Mouse (Mus musculus) midbrain, postnatal 0 days (tissue): Measurements from ENCODE around the gene Slc6a11. TPM values are rescaled to one million over a fixed set of nuclear protein-coding genes. Genes with fewer than 3 reads are reported as not detected.

ENCODE experiments used
- ATAC-seq: fragments of 200-750 bp; cut with Nextera tagmentation; 2 replicates; pipeline ENCODE4 v1.8.0; 2017; ENCODE audit warnings: moderate number of reproducible peaks, mild to moderate bottlenecking, moderate TSS enrichment, moderate library complexity; ENCODE audit not compliant: low FRiP score
- DNase-seq: peaks from one replicate; pipeline ENCODE4 v3.0.0-alpha.2; 2015; ENCODE audit warnings: low spot score
- H3K27ac ChIP-seq: fragments of 300-500 bp; sonication (generic); 2 replicates; pipeline ENCODE4 v1.5.1; 2014; ENCODE audit warnings: low read depth, mild to moderate bottlenecking, low read length, mixed read lengths
- H3K27me3 ChIP-seq: fragments of 300-500 bp; sonication (generic); 2 replicates; pipeline ENCODE4 v1.6.1; 2014; ENCODE audit warnings: low read length, control low read depth, mixed read lengths; ENCODE audit not compliant: insufficient read depth
- H3K36me3 ChIP-seq: fragments of 300-500 bp; sonication (generic); 2 replicates; pipeline ENCODE4 v1.6.1; 2014; ENCODE audit warnings: low read length, control low read depth, mixed read lengths; ENCODE audit not compliant: insufficient read depth
- H3K4me1 ChIP-seq: fragments of 300-500 bp; sonication (generic); 2 replicates; pipeline ENCODE4 v1.6.1; 2014; ENCODE audit warnings: mild to moderate bottlenecking, control low read depth, antibody characterized with exemption, low read length, mixed read lengths; ENCODE audit not compliant: insufficient read depth
- H3K4me2 ChIP-seq: fragments of 300-500 bp; sonication (generic); 2 replicates; pipeline ENCODE4 v1.6.1; 2014; ENCODE audit warnings: low read depth, mild to moderate bottlenecking, low read length, mixed read lengths; ENCODE audit not compliant: poor library complexity, severe bottlenecking
- H3K4me3 ChIP-seq: fragments of 300-500 bp; sonication (generic); 2 replicates; pipeline ENCODE4 v1.5.1; 2014; ENCODE audit warnings: low read depth, mild to moderate bottlenecking, low read length, moderate library complexity
- H3K9ac ChIP-seq: fragments of 300-500 bp; sonication (generic); replicated peaks from 2 replicates; pipeline ENCODE4 v1.6.1; 2014; ENCODE audit warnings: mild to moderate bottlenecking, low read length, moderate library complexity, mixed read lengths; ENCODE audit not compliant: poor library complexity, severe bottlenecking
- H3K9me3 ChIP-seq: fragments of 300-500 bp; sonication (generic); 2 replicates; pipeline ENCODE4 v1.6.1; 2016; ENCODE audit warnings: low read length, control low read depth
- CTCF ChIP-seq: IDR thresholded peaks from 2 replicates; pipeline ENCODE4 v1.5.1; 2016; ENCODE audit warnings: antibody characterized with exemption, mild to moderate bottlenecking
- WGBS: fragments of 180-500 bp; shearing (Covaris S2); extraction: QIAGEN DNeasy Blood & Tissue Kit; methylation state at CpG from one replicate; pipeline ENCODE4 v1.1.7; 2014; 5-methylcytosine and 5-hydroxymethylcytosine counted together
- polyA plus RNA-seq: library from polyadenylated mRNA; unstranded; fragments of >200 nt; fragmentation: Nextera tagmentation; extraction: Ambion mirVana; gene quantifications from 2 replicates; pipeline ENCODE4 v1.2.1, GENCODE M21; 2015
- total RNA-seq: library from RNA; depleted of rRNA; stranded (reverse); fragments of >200 nt; gene quantifications from 2 replicates; pipeline ENCODE4 v1.2.3, GENCODE M21; 2014

The Slc6a11 gene
- total and polyA plus RNA-seq, 2 experiments from 2014 or later = 109 to 233 TPM

DNA sequence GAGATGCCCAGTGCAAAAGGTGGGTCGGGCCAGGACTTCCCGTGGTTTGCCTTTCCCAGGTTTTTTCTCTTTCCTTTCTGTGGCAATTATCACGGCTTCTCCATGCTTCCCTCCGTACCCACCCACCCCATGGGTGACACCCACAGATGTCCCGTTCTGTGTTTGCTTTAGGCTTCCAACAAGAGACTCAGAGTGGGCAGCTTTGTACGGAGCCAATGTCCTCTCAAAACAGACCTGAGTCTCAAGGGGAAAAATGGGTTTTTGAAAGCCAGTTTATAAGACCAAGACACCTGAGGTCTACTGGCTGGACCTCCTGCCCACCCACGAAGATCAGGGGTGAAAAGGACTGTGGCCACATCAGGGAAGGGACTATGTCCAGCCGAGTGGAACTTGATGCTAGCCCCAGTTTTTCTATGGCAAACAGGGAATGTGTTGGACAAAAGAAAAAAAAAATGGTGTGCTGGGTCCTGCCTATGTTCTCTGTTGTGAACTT is 152.3 kb downstream of the Slc6a11 start:
- H3K27me3 ChIP-seq = no peaks in the 10 kb centered on the region
- ATAC-seq = no peak; the same call in 1 of the 2 replicates
- peaks cover 26% of the 10 kb centered on the region for H3K4me1 ChIP-seq
- H3K4me2 ChIP-seq = peak overlapping the region; percentile 64
- no peaks in the 10 kb centered on the region for H3K9me3 ChIP-seq
- H3K4me3 ChIP-seq = peak overlapping the region; percentile 79
- TF ChIP-seq CTCF = no peak
- WGBS = 4% methylated on average over 8 of the region's 8 CpGs
- H3K27ac ChIP-seq = peak overlapping the region; percentile 84
- no peaks in the 10 kb centered on the region for H3K36me3 ChIP-seq
- peak overlapping the region; percentile 83 for H3K9ac ChIP-seq
- no peak for DNase-seq

DNA sequence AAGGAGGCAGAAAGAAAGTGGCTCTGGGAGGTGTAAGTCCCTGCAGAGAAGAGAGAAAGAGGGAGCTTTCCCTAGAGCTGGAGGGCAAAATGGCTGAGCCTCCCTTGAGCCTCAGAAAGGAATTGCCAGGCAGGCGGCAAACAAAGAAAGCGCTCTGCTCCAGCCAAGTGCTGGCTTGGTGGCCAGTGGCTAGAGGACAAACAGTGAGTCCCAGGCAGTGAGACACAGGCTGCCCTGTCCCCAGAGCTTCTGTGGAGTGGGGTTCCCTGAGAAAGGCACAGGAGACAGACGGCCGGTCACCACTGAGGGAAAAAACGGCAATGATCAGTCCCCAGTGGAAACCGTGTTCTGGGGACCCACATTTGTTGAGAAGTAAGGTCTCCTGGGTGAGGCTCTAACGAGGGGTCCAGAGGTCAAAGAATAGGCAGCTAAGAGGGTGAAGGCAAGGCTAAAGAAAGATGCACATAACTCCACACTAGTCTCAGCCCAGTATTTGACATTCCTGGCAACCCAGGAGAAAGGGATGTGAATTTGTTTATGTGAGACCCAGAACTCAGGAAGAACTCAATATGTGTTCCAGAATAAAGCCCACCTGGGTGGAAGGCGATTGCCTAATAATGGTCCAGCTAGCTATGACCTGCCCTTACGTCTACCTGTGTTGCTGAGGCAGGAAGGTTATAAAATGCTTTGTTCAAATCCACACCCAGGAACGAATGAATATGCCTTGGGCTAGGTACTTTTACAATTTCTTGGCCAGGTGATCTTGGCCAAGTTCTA is 153.1 kb downstream of the Slc6a11 start:
- Histone ChIP-seq H3K9ac (peak overlapping the region; percentile 83), H3K4me1 (peaks cover 29% of the 10 kb centered on the region), H3K27me3 (no peaks in the 10 kb centered on the region), H3K9me3 (no peaks in the 10 kb centered on the region), H3K4me3 (peak overlapping the region; percentile 79), H3K27ac (peak overlapping the region; percentile 84), H3K4me2 (peak overlapping the region; percentile 64), H3K36me3 (no peaks in the 10 kb centered on the region)
- DNase-seq (peak; percentile 73), ATAC-seq (no peak)
- TF ChIP-seq CTCF = no peak
- 29% methylated on average over 10 of the region's 10 CpGs for WGBS

DNA sequence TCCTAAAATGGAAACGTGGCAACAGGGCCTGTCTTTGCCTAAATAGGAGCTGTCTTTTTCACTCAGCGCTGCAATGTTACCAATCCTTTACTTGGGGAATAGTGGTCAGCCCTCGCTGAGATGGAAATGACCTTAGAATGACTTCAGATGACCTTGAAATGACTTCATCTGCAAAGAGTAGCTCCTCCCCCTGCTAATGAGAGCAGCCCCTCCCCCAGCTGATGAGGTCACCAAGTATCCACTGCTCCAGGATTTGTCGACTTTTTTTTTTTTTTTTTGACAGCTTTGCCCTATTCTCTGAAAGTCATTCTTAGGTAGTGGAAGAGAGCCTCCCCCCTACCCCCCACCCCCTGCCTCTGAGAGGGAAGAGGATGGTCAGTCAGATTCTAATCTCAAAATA is 154.4 kb downstream of the Slc6a11 start:
- Histone ChIP-seq H3K36me3 (no peaks in the 10 kb centered on the region), H3K4me3 (no peak overlapping the region), H3K27ac (peak overlapping the region; percentile 84), H3K9me3 (no peaks in the 10 kb centered on the region), H3K9ac (no peak overlapping the region), H3K4me2 (peak overlapping the region; percentile 64), H3K4me1 (peaks cover 41% of the 10 kb centered on the region), H3K27me3 (no peaks in the 10 kb centered on the region)
- WGBS = 39% methylated on average over 4 of the region's 4 CpGs
- no peak for ATAC-seq
- no peak for TF ChIP-seq CTCF
- no peak for DNase-seq

DNA sequence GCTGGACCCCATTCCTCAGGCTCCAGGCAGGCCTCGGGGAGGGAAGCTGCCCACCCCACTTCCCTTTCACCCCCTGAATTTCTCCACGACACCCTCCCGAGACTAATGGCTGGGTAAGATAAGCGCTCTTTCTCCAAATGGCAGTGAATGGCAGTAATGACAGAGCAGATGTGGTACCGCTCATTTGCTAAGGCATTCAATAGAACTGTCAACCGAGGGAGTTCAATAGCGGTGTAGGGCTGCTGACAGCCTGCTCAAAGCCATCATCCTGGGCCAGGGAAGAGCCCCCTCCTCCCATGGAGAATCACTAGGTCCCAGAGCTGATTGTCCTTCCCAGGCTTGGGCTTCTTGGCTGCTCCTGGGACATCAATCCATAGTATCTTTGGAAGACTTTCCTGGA is 158.1 kb downstream of the Slc6a11 start:
- WGBS = 11% methylated on average over 7 of the region's 7 CpGs
- H3K9ac ChIP-seq = no peak overlapping the region
- peak overlapping the region; percentile 3; the same call in 1 of the 2 replicates for H3K4me2 ChIP-seq
- ATAC-seq = no peak
- H3K9me3 ChIP-seq = no peaks in the 10 kb centered on the region
- H3K27ac ChIP-seq = peak overlapping the region; percentile 57
- H3K36me3 ChIP-seq = no peaks in the 10 kb centered on the region
- H3K27me3 ChIP-seq = no peaks in the 10 kb centered on the region
- peak; percentile 41 for DNase-seq
- TF ChIP-seq CTCF = no peak
- H3K4me1 ChIP-seq = peaks cover 56% of the 10 kb centered on the region
- H3K4me3 ChIP-seq = no peak overlapping the region

DNA sequence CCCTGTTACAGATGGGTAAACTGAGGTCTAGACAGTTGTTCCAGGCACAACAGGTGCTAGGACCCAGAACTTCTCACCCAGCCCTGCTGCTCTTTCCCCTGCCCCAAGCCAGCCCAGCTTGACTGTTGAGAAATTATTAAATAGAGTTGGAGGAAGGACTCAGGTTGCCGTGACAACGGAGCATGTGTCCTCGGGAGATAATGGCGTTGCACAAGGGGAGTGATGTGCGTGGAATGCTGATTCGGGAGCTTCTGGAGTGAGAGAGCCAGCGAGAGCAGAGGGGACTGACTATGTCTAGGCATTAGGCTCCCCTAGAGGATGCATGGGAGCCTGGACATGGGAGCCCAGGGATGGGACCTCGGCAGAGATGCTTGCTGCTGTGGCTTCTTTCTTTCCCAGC is 159.1 kb downstream of the Slc6a11 start:
- no peak overlapping the region for H3K4me3 ChIP-seq
- peak overlapping the region; percentile 81 for H3K27ac ChIP-seq
- 12% methylated on average over 8 of the region's 8 CpGs for WGBS
- TF ChIP-seq CTCF = peak; percentile 38
- H3K27me3 ChIP-seq = no peaks in the 10 kb centered on the region
- H3K36me3 ChIP-seq = no peaks in the 10 kb centered on the region
- DNase-seq (peak; percentile 96), ATAC-seq (peak; percentile 74)
- peak overlapping the region; percentile 45 for H3K9ac ChIP-seq
- H3K4me1 ChIP-seq = peaks cover 51% of the 10 kb centered on the region
- peak overlapping the region; percentile 25; the same call in 1 of the 2 replicates for H3K4me2 ChIP-seq
- no peaks in the 10 kb centered on the region for H3K9me3 ChIP-seq

DNA sequence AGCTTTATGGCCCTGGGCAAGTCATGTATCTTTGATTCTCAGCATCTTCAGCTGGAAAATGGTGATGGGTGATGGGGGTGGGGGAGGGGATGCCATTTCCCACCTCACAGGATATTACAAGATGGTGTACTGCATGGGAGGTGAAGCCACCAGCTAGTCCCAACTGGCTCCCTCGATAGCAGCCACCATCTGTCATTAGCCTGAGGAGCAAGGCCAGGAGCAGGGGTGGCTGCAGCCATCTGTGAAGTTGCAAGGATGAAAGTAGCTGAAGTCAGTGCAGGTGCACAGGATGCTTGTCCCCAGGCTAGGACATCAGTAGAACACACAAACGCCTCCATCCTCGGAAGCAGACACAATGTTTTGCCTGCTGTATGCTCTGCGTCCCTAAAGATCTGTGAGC is 159.9 kb downstream of the Slc6a11 start:
- Histone ChIP-seq H3K4me1 (peaks cover 48% of the 10 kb centered on the region), H3K27me3 (no peaks in the 10 kb centered on the region), H3K36me3 (no peaks in the 10 kb centered on the region), H3K27ac (peak overlapping the region; percentile 81), H3K9ac (peak overlapping the region; percentile 45), H3K4me3 (no peak overlapping the region), H3K4me2 (no peak overlapping the region), H3K9me3 (no peaks in the 10 kb centered on the region)
- ATAC-seq (no peak), DNase-seq (peak; percentile 36)
- WGBS = 29% methylated on average over 4 of the region's 4 CpGs
- TF ChIP-seq CTCF = no peak
